Mouse (Mus musculus) left cerebral cortex, adult 8-10 months (tissue): Measurements from ENCODE around the gene Gabrb1. TPM values are rescaled to one million over a fixed set of nuclear protein-coding genes. Genes with fewer than 3 reads are reported as not detected.

Source experiments
- DNase-seq, 2 experiments: peaks; one replicate each; pipeline ENCODE4 v3.0.0; 2022; ENCODE audit warnings: low spot score in 2 of 2
- total RNA-seq, 4 experiments: library from RNA; stranded (reverse); gene quantifications; 2 replicates each; pipeline ENCODE4 v1.2.4; 2022

Gene Gabrb1
- total RNA-seq = 100 to 1,000 TPM in 1 of 4 experiments, 10 to 100 TPM in 3; 82.8 to 100 (median 89.7) TPM

- peak; percentile 40 to 71 for DNase-seq
Measured at GRCm38 (mm10) chr5:71657482-71658114, at the start of gene Gabrb1. Gene Gabrb1 (plus strand): TSS chr5:71658113.

DNA sequence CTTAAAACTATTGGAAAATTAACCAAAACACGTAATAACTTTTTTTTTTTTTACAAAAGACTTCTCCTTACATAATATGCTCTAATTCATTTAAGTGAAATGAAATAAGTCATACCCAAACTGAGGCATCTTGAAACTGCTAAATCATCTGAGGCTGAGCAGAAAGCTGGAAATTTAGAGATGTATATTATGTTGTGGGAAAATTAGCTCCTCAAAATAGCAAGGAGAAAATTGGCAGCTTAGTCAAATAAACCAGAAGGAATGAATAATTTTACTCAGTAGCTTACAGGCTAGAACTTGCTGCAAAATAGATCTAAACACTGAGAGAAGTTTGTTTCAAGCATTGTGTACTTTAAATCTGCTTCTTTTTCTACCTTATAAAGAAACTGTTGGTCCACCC lies 49.2 kb upstream of the Gabrb1 start:
- no peak for DNase-seq

GRCm38 (mm10) chr5:71614311-71614710 lies 43.6 kb upstream of the Gabrb1 start:
- no peak for DNase-seq

DNA sequence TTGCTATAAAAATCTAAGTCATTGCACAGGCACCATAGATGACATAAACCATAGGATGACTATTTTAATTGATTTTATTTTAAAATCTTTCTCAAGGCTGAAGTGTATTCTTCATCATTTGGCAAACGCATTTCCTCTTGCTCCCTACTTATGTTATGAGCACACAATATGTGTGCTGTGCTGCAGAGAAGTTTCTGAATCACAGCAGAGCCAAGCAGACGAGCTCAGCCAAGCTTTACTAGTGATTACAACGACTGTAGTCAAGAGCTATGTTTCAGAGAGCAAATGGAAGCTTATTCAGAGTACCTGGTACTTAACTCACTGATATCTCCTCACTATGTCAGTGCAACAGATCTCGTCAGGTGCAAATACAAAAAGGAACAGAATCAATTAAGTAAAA lies 41.2 kb upstream of the Gabrb1 start:
- no peak for DNase-seq

- DNase-seq = no peak
Measured at GRCm38 (mm10) chr5:71627820-71628219, 30.1 kb upstream of the Gabrb1 start.

DNA sequence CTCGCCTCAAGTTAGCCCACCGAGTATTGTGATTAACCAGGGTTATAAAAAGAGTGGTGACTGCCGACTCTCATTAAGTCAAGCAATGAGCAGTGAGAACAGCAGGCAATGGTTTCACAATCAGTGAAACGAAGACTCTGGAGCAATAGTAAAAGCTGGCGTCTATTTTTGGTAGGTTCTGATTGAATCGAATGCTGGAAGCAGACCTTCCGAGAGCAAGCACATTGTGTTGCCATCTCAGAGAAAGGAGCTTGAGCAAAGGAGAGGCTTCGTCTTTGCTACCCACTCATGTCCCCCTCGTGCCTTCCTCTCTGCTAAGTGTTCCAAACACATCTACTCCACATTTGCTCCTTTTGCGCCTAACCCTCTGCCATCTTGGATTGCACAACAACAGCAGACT lies 18.1 kb upstream of the Gabrb1 start:
- no peak for DNase-seq

DNA sequence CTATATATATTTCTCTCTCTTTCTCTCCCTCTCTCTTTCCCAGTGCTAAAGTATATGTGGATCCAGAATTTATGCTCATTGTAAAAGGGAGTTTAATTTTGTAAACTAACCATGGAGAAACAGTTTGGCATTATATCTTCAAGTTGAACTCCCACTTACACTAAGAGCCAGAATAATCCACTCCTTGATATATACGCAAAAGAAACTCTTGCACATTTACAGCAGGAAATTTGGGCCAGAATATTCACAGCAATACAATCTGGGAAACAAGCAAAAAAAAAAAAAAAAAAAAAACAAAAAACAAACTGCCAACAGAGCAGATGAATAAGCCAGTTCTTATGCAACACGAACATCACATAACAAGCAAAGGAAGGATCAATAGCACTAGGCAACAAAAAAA lies 9.8 kb upstream of the Gabrb1 start:
- DNase-seq = no peak

DNA sequence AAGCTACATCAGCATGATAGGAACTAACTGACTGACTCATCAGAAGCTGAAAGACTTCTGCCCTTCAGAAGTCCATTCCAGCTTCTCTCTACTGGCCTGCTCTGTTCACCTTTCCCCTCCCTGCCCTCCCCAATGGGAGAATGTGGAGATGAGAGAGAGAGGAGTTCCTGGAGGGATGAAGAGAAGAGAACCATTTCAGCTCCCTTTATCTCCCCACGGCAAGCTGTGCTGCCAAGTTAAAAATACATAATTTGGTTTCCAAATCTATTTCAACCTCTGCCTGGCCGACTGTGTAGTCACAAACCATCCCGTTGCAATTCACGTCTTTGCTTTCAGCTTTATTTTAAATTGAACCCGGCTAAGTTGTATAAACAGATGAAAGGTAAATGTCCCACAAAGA lies 3.9 kb upstream of the Gabrb1 start:
- no peak for DNase-seq

GRCm38 (mm10) chr5:71656771-71657170 lies 1.1 kb upstream of the Gabrb1 start:
- DNase-seq = peak; percentile 42 to 57

- DNase-seq = no peak
Measured at GRCm38 (mm10) chr5:71658115-71658497, 193 bp downstream of the Gabrb1 start, which contains the start of gene Gabra4. Gene Gabra4 (minus strand): TSS chr5:71658308.

DNA sequence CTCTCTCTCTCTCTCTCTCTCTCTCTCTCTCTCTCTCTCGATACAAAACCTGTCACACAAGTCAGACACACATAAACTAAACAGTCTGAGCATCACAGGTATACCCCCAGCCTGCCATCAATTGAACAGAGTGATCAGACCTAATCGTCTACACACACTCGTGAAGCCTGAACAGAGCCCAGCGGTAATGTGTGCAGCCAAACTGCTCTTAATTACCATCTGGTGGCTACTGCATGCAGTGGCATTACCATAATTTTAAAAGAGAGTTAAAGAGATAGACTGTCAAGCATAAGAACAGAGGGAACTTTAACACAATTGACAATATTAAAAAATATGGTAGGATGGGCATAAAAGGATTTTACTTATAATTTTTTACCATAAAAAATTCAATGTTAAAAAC lies 7.7 kb downstream of the Gabrb1 start:
- DNase-seq = no peak

DNA sequence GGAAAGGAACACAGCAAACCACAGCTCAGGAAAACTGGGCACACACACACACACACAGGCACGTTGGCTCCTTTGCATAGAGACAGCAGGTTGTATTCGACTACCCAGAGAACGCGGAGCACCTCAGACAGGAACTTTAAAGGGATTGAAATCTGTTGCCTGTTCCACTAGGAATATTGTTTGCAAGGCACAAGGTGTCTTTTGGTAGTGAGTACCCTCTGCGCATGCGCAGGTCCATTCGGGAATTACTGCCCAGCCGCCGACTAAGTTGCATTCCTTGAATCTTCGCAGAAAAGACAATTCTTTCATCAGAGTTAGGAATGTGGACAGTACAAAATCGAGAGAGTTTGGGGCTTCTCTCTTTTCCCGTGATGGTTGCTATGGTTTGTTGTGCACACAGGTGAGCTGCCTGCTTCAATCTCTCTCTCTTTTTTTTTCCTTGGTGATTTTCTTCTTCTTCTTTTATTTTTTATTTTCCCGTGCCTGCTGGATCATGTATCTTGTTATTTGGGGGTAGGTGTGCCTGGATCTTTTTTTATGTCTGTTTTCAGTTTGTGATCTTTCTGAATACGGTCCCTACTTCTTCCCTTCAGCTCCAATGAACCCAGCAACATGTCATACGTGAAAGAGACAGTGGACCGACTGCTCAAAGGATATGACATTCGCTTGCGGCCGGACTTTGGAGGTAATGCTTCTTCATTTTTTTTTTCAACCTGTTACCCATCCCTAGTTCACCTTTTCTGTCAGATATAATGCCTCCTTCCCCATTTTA lies 42.0 kb downstream of the Gabrb1 start:
- DNase-seq = peak; percentile 61 to 65

DNA sequence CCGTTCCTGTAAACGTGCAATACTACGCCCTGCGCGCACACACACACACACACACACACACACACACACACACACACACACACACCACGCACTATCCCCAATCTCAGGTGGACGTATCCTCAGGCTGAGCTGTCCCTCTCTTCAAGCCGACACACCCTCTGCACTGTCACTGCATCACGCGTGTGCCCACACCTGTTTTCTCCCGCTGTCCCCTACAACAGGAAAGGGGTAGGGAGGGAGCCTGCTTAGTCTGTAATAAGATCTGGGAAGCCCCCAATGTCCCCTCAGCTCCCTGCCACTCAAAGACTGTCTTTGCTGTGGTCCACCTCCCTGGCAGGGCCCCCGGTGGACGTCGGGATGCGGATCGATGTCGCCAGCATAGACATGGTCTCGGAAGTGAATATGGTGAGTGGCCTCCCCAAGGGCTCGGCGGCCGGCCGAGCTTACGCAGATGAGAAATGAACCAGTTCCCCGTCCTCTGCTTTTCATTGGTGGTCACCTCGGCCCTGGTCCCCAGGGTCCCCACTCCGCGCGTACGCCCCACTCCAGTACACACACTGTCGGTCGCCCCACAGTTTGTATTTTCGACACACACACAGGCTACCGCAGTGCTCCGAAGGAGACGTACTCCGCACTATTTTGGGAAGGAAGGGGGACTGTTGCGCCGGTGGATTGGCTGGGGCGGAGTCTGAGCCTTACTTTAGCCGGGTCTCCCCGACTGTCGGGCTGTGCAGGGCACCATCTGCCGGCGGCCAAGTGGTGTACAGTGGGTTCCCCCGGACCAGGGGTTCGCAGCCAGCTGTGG lies 42.8 kb downstream of the Gabrb1 start:
- DNase-seq = peak; percentile 62 to 72

- no peak for DNase-seq
Measured at GRCm38 (mm10) chr5:71701273-71701614, 43.3 kb downstream of the Gabrb1 start.

GRCm38 (mm10) chr5:71732931-71733792 lies 75.2 kb downstream of the Gabrb1 start:
- no peak for DNase-seq

DNA sequence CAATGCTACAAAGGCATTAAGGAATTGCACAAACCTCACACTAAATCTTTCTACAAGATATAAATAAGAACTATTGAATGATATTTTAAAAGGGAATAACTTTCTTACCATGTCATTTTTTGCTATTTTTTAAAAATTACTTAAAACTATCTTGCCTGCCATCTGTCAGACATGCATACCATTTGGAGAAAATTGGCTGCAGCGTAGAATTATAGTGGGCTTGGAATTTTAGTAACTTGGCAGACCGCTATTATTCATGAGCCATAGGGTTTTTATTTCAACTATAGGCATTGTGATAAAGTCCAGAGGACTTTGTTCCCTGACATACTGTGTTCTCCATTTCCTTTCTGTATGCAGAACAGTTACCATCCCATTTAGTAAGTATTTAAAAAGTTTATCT lies 89.5 kb downstream of the Gabrb1 start:
- DNase-seq = no peak

DNA sequence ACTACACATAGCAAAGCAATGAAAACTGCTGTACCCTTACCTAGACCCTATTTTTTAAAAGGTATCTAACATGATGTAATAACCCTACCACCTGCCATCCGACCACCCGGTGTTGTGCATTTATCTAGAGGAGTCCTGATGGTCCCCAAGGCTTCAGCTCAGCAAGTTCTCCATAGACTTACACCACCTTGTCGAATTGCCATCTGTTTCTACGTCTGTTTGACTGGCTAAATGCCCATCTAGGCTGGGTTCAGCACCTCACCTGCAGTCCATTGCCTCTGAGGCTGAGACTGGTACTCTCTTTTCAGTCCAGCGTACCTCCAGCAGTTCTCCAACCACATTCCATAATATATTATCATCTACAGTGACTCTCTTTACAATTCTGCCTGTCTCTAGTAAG lies 96.1 kb downstream of the Gabrb1 start:
- no peak for DNase-seq

- no peak for DNase-seq
Measured at GRCm38 (mm10) chr5:71761105-71761504, 103.2 kb downstream of the Gabrb1 start.

DNA sequence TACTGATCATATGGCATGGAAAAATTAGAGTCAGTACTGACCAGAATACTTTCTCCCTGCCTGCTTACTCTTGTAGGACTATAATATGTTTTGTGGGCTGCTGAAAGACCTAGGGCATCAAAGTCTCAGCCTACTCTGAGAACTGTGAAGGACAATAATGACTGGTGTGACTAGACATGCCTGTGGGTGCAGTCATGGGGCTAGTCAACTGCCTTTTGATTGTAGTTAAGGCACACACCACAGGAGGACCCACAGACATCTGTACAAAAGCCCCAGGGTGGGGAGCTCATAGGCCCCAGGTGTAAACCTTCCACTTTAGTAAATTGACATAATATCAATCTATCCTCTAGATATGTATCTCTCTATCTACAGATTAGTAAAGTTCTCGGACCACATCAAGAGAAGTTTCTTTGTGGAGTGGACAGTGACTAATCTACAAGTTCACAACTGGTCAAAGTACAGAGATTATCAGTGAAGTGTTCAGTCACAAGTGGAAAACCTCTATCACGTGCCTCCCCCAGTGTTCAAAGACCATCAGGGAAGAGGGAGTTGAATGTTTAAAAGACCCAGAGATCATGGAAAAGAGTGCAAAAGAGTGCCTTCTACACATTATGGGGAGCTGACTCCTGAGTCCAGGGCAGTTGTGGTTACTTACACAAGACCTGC lies 123.7 kb downstream of the Gabrb1 start:
- no peak for DNase-seq

DNA sequence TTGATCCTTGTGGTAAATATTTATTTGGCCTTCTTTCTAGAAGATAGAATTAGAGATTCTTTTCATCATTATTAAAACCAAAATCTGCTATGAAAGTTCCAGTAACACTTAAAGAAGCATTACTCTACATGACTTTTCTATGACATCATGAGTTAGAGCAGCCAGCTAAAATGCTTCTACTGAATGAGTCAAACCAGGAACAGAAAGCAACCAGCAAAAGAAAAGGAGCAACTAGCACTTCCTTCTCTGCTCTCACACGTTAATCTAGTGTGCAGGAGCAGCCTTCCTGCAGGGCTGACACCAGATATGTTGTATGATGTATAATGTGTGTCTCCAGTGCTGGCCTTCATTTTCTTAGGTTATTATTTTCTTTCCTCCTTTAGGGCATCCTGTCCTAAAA lies 164.9 kb downstream of the Gabrb1 start:
- no peak for DNase-seq

- no peak for DNase-seq
Measured at GRCm38 (mm10) chr5:71828342-71828741, 170.4 kb downstream of the Gabrb1 start.
